Mouse (Mus musculus) forebrain, embryonic 14.5 days (tissue): Measurements from ENCODE around the gene Zfp580. TPM values are rescaled to one million over a fixed set of nuclear protein-coding genes. Genes with fewer than 3 reads are reported as not detected.

Source experiments
- ATAC-seq: fragments of 200-750 bp; cut with Nextera tagmentation; 2 replicates; pipeline ENCODE4 v1.8.0; 2017; ENCODE audit warnings: mild to moderate bottlenecking, moderate library complexity
- DNase-seq: peaks from one replicate; pipeline ENCODE4 v3.0.0-alpha.2; 2015; ENCODE audit warnings: low spot score
- H3K27ac ChIP-seq: fragments of 300-500 bp; sonication (generic); 2 replicates; pipeline ENCODE4 v1.5.1; 2014; ENCODE audit warnings: low read depth, mild to moderate bottlenecking, control low read depth, low read length, moderate library complexity
- H3K27me3 ChIP-seq: fragments of 300-500 bp; sonication (generic); replicated peaks from 2 replicates; pipeline ENCODE4 v1.6.1; 2014; ENCODE audit warnings: low read length, control low read depth, mixed read lengths; ENCODE audit not compliant: control insufficient read depth, insufficient read depth
- H3K36me3 ChIP-seq: fragments of 300-500 bp; sonication (generic); 2 replicates; pipeline ENCODE4 v1.6.1; 2014; ENCODE audit warnings: low read length, control low read depth; ENCODE audit not compliant: control insufficient read depth, insufficient read depth
- H3K4me1 ChIP-seq: fragments of 300-500 bp; sonication (generic); 2 replicates; pipeline ENCODE4 v1.6.1; 2014; ENCODE audit warnings: antibody characterized with exemption, low read length, control low read depth; ENCODE audit not compliant: control insufficient read depth, insufficient read depth
- H3K4me2 ChIP-seq: fragments of 300-500 bp; sonication (generic); 2 replicates; pipeline ENCODE4 v1.6.1; 2014; ENCODE audit warnings: mild to moderate bottlenecking, control low read depth, low read length
- H3K4me3 ChIP-seq: fragments of 300-500 bp; sonication (generic); 2 replicates; pipeline ENCODE4 v1.5.1; 2014; ENCODE audit warnings: low read depth, low read length, control low read depth
- H3K9ac ChIP-seq: fragments of 300-500 bp; sonication (generic); 2 replicates; pipeline ENCODE4 v1.6.1; 2014; ENCODE audit warnings: mild to moderate bottlenecking, low read length, control low read depth, moderate library complexity
- H3K9me3 ChIP-seq: fragments of 300-500 bp; sonication (generic); replicated peaks from 2 replicates; pipeline ENCODE4 v1.6.1; 2016; ENCODE audit warnings: low read length, control low read depth, mixed read lengths; ENCODE audit not compliant: control insufficient read depth
- WGBS: fragments of 180-500 bp; shearing (Covaris S2); extraction: QIAGEN DNeasy Blood & Tissue Kit; methylation state at CpG from one replicate; pipeline ENCODE4 v1.1.7; 2014; 5-methylcytosine and 5-hydroxymethylcytosine counted together
- polyA plus RNA-seq: library from polyadenylated mRNA; unstranded; fragments of >200 nt; fragmentation: Nextera tagmentation; extraction: Ambion mirVana; gene quantifications from 2 replicates; pipeline ENCODE4 v1.2.1, GENCODE M21; 2014

Zfp580 gene
- polyA plus RNA-seq, 1 experiment from 2014 or later = 54.5 TPM

GRCm38 (mm10) chr7:5030554-5031275 lies 20.6 kb upstream of the Zfp580 start:
- WGBS = 88% methylated on average over 63 of the region's 63 CpGs
- Histone ChIP-seq H3K4me2 (no peak overlapping the region), H3K27ac (no peak overlapping the region), H3K9me3 (peaks cover 21% of the 10 kb centered on the region), H3K36me3 (peaks cover 76% of the 10 kb centered on the region), H3K9ac (no peak overlapping the region), H3K4me1 (no peaks in the 10 kb centered on the region), H3K27me3 (no peaks in the 10 kb centered on the region), H3K4me3 (no peak overlapping the region)
- ATAC-seq (no peak), DNase-seq (no peak)

GRCm38 (mm10) chr7:5031496-5031895 lies 19.8 kb upstream of the Zfp580 start:
- 80% methylated on average over 46 of the region's 46 CpGs for WGBS
- ATAC-seq (no peak), DNase-seq (no peak)
- Histone ChIP-seq H3K36me3 (peaks cover 80% of the 10 kb centered on the region), H3K27ac (no peak overlapping the region), H3K4me2 (no peak overlapping the region), H3K4me3 (no peak overlapping the region), H3K27me3 (no peaks in the 10 kb centered on the region), H3K9ac (no peak overlapping the region), H3K9me3 (peaks cover 21% of the 10 kb centered on the region), H3K4me1 (no peaks in the 10 kb centered on the region)

GRCm38 (mm10) chr7:5033818-5034217 lies 17.5 kb upstream of the Zfp580 start, which contains the start of gene 4632433K11Rik:
TSS of gene 4632433K11Rik (plus strand) at chr7:5034118.
- Histone ChIP-seq H3K4me3 (no peak within 1 kb of the TSS), H3K36me3 (peaks cover 64% of the 10 kb centered on the region), H3K27me3 (no peaks in the 10 kb centered on the region), H3K9ac (no peak within 1 kb of the TSS), H3K4me2 (no peak within 1 kb of the TSS), H3K27ac (no peak within 1 kb of the TSS), H3K4me1 (0 out of 2 replicates have a peak, but pooled peaks cover 7% of the 10 kb centered on the region), H3K9me3 (peaks cover 21% of the 10 kb centered on the region)
- ATAC-seq (no peak), DNase-seq (no peak)
- 92% methylated on average over 3 of the region's 3 CpGs for WGBS

GRCm38 (mm10) chr7:5035628-5036027 lies 15.7 kb upstream of the Zfp580 start:
- no peaks in the 10 kb centered on the region for H3K27me3 ChIP-seq
- DNase-seq (no peak), ATAC-seq (no peak)
- H3K9me3 ChIP-seq = peaks cover 11% of the 10 kb centered on the region
- peaks cover 46% of the 10 kb centered on the region for H3K36me3 ChIP-seq
- H3K27ac ChIP-seq = no peak overlapping the region
- H3K9ac ChIP-seq = no peak overlapping the region
- no peak overlapping the region for H3K4me3 ChIP-seq
- 0 out of 2 replicates have a peak, but pooled peaks cover 8% of the 10 kb centered on the region for H3K4me1 ChIP-seq
- WGBS = 99% methylated on average over 17 of the region's 17 CpGs
- no peak overlapping the region for H3K4me2 ChIP-seq

- no peak overlapping the region for H3K4me2 ChIP-seq
- no peak overlapping the region for H3K4me3 ChIP-seq
- no peak overlapping the region for H3K9ac ChIP-seq
- peaks cover 41% of the 10 kb centered on the region for H3K36me3 ChIP-seq
- DNase-seq (no peak), ATAC-seq (no peak)
- peaks cover 6% of the 10 kb centered on the region for H3K9me3 ChIP-seq
- no peak overlapping the region for H3K27ac ChIP-seq
- 95% methylated on average over 9 of the region's 9 CpGs for WGBS
- H3K27me3 ChIP-seq = no peaks in the 10 kb centered on the region
- 0 out of 2 replicates have a peak, but pooled peaks cover 8% of the 10 kb centered on the region for H3K4me1 ChIP-seq
These were observed 15.2 kb upstream of the Zfp580 start for GRCm38 (mm10) chr7:5036136-5036535.

- H3K4me1 ChIP-seq = 0 out of 2 replicates have a peak, but pooled peaks cover 8% of the 10 kb centered on the region
- no peak overlapping the region for H3K27ac ChIP-seq
- DNase-seq (no peak), ATAC-seq (no peak)
- 90% methylated on average over 7 of the region's 7 CpGs for WGBS
- H3K4me2 ChIP-seq = no peak overlapping the region
- peaks cover 32% of the 10 kb centered on the region for H3K36me3 ChIP-seq
- no peak overlapping the region for H3K9ac ChIP-seq
- H3K27me3 ChIP-seq = no peaks in the 10 kb centered on the region
- no peaks in the 10 kb centered on the region for H3K9me3 ChIP-seq
- no peak overlapping the region for H3K4me3 ChIP-seq
These were observed 14.3 kb upstream of the Zfp580 start for GRCm38 (mm10) chr7:5037026-5037425.

- no peak for DNase-seq
- no peak for ATAC-seq
- Histone ChIP-seq H3K9me3 (no peaks in the 10 kb centered on the region), H3K4me2 (peak overlapping the region; percentile 61), H3K27me3 (no peaks in the 10 kb centered on the region), H3K4me3 (peak overlapping the region; percentile 58; the same call in 1 of the 2 replicates), H3K27ac (peak overlapping the region; percentile 94; the same call in 1 of the 2 replicates), H3K4me1 (0 out of 2 replicates have a peak, but pooled peaks cover 8% of the 10 kb centered on the region), H3K9ac (no peak overlapping the region), H3K36me3 (peaks cover 28% of the 10 kb centered on the region)
- WGBS = 89% methylated on average over 8 of the region's 8 CpGs
These were observed 13.9 kb upstream of the Zfp580 start for GRCm38 (mm10) chr7:5037467-5037866.

- peak within 1 kb of the TSS; percentile 61 for H3K4me2 ChIP-seq
- 0 out of 2 replicates have a peak, but pooled peaks cover 8% of the 10 kb centered on the region for H3K4me1 ChIP-seq
- peak; percentile 97 for ATAC-seq
- peaks cover 20% of the 10 kb centered on the region for H3K36me3 ChIP-seq
- peak; percentile 92 for DNase-seq
- H3K4me3 ChIP-seq = peak within 1 kb of the TSS; percentile 58
- H3K9me3 ChIP-seq = no peaks in the 10 kb centered on the region
- H3K27me3 ChIP-seq = no peaks in the 10 kb centered on the region
- under 1% methylated on average over 48 of the region's 48 CpGs for WGBS
- H3K9ac ChIP-seq = peak within 1 kb of the TSS; percentile 76
- peak within 1 kb of the TSS; percentile 94 for H3K27ac ChIP-seq
These were observed 13.1 kb upstream of the Zfp580 start, which contains the start of gene Zfp784 for GRCm38 (mm10) chr7:5038109-5038732. TSS of gene Zfp784 (minus strand) at chr7:5038446.

- Histone ChIP-seq H3K4me2 (peak overlapping the region; percentile 61), H3K4me1 (0 out of 2 replicates have a peak, but pooled peaks cover 8% of the 10 kb centered on the region), H3K27me3 (no peaks in the 10 kb centered on the region), H3K36me3 (peaks cover 14% of the 10 kb centered on the region), H3K27ac (peak overlapping the region; percentile 94), H3K9ac (peak overlapping the region; percentile 76), H3K4me3 (peak overlapping the region; percentile 58), H3K9me3 (no peaks in the 10 kb centered on the region)
- WGBS = 40% methylated on average over 5 of the region's 5 CpGs
- ATAC-seq (no peak), DNase-seq (no peak)
These were observed 12.4 kb upstream of the Zfp580 start for GRCm38 (mm10) chr7:5038940-5039339.
